Mouse (Mus musculus) gastrocnemius, postnatal 4 days (tissue): ENCODE results near the gene Tecpr1. TPM values are rescaled to one million over a fixed set of nuclear protein-coding genes. Genes with fewer than 3 reads are reported as not detected.

Source experiments
- DNase-seq, 2 experiments: peaks; one replicate each; pipeline ENCODE4 v3.0.0; 2021 to 2022; ENCODE audit warnings: low spot score in 2 of 2, mixed read lengths in 2 of 2
- long read RNA-seq, 2 experiments: library from polyadenylated mRNA; stranded (forward); transcript quantifications; one replicate each; pipeline ENCODE4 v2.0.0; 2021
- total RNA-seq, 2 experiments: library from RNA; stranded (reverse); gene quantifications; 2 replicates each; pipeline ENCODE4 v1.2.3; 2021

Tecpr1 gene
- total RNA-seq: 10 to 100 TPM; 27.5 to 28.6 TPM
- long read RNA-seq, experiment 1, full-length matches to known transcripts: 25 of 42 reads
- long read RNA-seq, experiment 1, partial matches to known transcripts: 8 of 42 reads
- long read RNA-seq, experiment 1, other reads (novel, unspliced or antisense): 9 of 42 reads
- long read RNA-seq, experiment 2, full-length matches to known transcripts: 38 of 55 reads
- long read RNA-seq, experiment 2, partial matches to known transcripts: 6 of 55 reads
- long read RNA-seq, experiment 2, other reads (novel, unspliced or antisense): 11 of 55 reads

DNA sequence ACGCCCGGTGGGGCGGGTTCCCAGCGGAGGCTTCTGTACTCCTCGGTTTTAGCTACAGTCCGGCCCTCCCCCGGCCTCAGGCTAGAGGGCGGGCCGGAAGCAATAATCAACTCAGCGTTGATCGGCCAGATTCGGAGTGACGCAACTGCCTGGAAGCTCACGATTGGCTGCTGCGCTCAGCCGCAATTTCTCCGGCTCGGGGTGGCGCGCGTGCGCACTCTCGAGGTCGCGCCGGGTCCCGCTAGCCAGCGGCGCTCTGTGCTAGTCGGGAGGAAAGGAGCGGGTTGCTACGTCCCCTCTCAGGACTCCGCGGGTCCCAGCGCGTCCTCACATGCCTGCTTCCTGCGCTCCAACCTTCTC lies at the start of gene Tecpr1:
Gene Tecpr1 (minus strand): TSS at position 113 of the 360 bp plus-strand sequence.
- DNase-seq: peak; percentile 92 to 95

DNA sequence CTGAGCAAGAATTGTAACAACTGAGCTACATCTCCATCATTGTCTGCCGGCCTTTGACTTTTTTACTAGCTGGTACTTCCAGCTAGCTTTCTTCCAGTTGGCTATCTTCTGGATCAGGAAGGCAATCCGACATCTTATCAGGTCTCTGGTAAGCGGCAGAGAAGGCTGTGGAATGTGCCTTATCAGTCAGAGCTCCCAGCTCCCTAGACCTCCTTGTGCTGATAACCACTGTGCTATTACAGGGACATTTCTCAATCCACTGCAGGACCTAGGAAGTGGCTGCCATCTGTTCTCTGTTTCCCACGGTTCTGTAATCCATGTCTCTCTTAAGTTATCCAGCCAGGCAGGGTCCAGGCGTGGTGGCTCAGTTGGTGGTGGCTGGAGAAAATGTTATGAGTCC lies 48.4 kb upstream of the Tecpr1 start:
- no peak for DNase-seq

DNA sequence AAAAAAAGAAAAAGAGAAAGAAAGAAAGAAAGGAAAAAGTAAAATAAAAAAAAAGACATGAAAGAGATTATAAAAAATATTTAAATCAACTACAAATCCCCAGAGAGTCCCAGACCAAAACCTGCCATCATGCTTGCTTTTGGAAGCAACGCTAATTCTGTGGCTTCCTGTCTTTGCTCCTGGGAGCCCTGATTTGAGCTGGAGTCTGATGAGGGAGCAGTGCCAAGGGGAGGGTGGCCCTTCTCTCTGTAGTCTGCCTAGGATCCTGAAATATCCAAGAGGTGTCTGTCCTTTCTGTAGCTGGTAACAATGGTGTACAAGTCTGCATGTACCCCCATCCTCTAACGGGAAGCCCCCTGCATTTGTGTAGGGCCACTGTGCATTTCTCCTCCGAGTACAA lies 47.7 kb upstream of the Tecpr1 start:
- DNase-seq: no peak

DNA sequence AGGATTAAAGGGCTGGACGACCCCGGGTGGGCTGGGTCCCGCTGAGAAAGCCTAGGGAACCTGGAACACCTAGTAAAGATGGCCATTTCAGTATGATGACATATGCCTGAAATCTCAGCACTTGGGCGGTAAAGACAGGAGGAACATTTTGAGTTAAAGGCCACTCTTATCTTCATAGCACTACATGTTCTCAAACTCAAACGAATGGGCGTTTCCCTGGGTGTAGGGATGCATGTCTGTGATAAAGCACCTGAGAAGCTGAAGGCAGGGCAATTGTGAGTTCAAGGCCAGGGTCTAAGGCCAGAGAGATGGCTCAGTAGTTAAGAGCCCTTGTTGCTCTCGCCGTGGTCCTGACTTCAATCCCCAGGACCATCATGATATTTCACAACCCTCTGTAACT lies 47.0 kb upstream of the Tecpr1 start:
- no peak for DNase-seq

DNA sequence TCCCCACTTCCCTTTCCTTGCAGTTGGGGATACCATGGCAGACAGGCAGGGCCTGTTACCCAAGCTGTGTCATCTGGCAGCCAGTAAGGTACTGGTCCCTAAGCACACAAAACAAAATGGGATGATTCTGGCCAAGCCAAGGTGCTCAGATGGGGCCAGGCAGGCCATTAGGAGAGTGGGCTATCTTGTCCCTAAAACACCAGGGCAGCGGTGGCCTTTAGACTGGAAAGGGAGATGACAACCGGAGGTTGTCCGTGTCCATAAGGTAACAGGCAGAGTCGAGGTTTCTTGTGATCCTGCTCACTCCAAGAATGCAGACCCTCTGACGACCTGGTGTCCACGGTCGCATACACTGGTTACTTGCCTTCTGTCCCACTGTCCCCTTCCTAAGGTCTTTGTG lies 46.5 kb upstream of the Tecpr1 start:
- no peak for DNase-seq

DNA sequence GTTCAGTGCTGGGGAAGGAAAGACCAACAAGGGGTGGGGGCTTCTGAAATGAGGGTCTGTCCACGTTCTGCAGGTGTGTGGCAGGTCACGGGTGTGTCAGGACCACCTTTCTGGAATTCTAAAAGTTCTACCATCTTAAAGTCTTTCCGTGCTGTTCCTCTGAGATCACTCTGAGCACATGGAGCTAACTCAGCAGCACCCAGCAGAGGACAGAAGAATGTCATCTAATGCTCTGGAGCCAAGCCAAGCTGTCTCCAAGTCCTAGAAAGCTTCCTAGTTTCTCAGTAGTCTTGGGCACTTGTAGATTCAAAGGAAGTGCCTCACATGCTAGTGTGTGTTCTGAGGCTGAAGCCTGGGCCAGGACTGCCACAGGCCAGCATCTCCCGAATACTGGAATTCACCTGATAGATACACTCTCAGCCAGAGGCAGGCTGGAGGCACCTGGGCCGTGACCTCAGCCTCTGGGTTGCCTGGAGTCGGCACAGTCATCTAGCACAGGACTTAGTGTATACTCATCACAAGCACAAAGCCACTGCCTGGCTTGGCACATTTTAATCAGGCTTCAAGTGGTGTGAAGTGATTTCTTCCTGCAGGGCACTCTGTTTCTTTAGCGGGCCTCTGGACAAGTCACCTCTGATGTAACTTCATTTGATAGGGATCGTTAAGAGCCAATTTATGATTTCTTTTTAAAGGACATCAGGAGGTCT lies 44.3 kb upstream of the Tecpr1 start:
- peak in 1 of 2 experiments; percentile 64 for DNase-seq

DNA sequence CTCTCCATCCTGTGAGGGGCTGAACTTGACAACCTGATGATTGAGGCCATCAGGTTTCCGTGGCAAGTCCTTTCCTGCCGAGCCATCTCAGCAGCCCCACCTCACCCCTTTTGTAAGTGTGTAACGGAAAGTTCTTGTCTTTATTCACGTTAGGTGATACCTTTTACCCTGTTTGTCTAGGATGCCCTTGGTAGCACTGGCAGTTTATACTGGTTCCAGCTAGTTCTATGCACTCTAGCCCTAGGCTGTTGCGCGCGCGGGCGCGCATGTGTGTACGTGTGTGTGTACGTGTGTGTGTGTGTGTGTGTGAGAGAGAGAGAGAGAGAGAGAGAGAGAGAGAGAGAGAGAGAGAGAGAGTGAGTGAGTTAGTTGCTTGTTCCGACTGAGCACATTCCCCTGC lies 40.1 kb upstream of the Tecpr1 start:
- no peak for DNase-seq

DNA sequence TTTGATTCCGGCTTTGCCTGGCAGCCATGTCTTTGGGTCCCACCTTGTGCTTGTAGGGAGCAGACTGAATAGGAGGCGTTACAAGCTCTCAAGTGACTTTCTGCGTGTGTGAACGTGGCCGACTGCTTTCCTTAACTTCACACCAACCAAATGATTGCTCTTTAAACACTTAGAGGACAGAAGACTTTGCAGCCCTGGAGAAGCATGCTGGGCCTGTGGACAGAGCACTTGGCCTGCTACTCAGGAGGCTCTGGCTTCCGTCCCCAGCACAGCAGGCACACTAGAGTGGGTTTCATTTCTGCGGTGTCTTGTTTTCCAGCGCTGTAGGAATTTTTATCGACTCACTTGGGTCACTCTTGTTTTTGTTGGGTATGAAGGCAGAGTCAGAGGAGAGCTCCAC lies 39.7 kb upstream of the Tecpr1 start:
- DNase-seq: no peak

DNA sequence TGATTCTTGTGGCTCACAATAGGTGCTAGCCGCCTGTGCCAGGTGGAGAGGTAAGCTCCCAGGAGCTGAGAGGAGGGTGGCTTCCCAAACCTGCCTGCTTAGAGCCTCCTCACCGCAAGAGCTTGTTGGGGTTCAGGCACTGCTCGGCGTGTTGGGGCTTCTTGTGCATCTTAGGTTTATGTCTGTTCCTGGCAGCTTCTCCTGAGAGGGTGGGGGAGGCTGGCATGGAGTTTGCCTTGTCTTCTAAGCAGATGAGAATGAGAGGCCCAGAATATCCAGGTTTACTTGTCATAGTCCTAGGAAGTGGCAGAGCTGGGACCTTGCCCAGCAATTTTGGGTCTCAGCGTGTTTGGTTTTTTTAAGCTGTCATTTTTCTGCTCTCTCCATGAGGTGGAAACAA lies 38.4 kb upstream of the Tecpr1 start:
- DNase-seq: no peak

DNA sequence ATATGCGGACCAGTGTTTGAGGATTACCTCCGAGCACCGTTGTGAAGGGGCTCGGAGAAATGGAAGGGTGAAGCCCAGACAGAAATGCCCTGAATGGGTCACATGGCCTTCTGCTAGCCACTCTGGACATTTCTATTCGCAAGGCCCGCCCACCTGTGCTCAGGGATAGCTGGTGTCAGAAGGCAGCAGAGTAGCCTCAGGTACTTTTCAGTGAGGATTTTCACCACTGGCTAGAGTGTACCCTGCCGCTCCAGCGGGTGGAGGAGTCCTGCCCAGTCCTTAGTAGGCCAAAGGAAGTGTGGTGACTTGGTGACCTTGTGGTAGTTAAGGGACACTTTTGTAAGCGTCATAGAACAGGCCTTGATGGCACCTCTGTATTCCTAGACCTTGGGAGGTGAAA lies 37.9 kb upstream of the Tecpr1 start:
- DNase-seq: no peak

DNA sequence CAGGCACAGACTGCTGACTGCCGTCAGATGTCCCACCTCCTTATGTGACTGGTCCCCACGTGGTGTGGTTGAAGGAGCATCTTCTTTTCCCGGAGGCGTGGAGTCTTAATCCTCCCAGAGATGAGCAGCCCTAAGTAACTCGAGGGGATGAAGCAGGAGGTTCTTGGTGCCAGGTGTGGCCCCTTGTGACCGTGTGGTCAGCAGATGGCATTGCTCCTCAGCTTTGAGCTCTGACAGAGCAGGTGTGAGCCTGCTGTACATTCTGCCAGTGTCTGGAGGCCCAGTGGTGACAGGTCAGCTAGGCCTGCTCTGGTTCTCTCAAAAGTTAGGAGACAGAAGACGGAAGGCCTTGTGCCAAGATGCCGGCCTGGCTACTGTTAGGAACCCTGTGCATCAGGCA lies 37.0 kb upstream of the Tecpr1 start:
- DNase-seq: no peak

DNA sequence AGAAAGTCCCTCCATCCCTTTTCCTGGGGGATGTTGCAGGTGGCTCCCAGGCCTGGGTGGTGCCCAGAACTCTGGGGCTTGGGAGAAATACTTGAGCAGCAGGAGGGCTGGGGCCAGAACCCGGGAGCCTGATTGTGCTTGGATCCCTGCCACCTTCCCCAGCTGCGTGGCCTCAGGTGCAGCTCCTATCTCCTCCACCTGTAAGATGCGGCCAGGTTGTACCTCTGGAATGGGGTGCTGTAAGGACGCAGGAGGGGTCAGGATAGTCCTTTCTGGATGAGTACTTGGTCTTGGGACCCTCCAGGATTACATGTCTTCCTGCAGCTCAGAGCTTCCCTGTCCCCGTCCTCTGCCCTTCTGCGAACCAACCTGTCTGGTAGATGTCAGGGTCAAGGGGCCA lies 35.8 kb upstream of the Tecpr1 start:
- DNase-seq: no peak

DNA sequence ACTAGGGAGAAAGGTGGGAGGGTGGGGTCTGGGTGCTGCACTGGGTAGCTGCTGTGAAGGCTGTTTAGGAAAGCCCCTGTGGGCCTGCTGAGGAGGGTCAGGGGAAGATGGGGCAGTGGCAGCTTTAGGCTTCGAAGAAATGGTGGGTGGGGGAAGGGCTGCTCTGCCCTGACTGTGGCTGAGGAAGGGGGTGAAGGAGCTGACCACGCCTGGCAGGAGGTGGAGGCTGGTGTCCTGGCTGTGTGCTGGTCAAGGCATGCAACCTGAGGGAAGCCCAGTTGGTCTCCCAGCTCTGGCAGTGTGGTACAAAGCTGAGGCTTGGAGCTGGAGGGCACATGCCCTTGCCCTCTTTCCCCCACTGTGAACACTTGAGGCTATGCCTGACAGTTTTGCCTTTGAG lies 35.3 kb upstream of the Tecpr1 start:
- no peak for DNase-seq

DNA sequence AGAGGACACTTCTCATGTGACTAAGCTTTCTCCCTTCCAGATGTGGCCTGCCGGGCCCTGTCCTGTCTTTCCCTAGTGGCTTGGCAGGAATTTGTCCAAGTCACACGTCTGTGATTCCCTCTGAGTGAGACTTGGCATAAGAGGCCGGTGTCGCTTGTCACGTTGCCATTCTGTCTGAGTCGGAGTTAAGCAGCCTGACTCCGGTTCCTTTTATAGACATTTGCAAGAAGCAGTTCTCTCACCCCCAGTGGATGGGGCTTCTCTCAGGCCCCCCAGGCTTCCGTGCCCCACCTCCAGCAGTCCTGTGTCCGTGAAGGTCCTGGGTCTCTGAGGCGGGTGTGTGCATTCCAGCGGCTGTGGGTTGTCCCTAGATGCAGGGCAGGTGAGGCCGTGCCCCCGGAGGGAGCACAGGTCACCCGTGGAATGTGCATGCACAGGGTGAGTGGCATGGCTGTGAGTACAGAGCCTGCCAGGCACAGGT lies 34.8 kb upstream of the Tecpr1 start:
- peak in 1 of 2 experiments; percentile 42 for DNase-seq

DNA sequence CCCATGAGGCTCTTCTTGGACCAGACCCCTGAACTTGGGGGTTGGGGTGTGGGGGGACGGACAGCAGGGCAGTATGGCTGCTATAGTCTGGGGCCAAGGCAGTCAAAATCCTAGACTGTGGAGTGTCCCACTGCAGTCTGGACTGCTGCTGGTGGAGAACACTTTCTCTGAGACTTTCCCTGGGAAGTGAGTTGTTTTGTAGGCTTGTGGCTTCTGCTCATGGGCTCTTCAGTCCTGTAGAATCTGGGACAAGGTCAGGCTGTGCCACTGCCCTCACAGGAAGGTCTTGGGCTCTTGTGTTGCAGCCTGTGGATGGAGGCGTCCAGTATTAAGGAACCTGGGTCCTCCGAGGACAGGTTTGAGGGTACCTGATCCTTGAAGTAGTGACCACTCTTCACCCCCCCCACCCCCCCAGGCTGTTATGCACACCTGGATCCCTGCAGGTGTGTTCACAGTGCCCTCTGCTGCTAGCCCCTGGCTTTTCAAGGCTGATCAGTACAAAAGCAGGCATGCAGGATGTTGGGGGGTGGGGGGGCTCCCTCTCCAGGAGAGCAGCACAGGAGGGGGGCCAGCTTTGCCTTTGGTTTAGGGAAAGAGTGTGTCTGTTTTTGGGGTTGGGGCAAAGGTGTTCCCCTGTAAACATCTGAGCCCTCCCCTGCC lies 34.2 kb upstream of the Tecpr1 start:
- DNase-seq: no peak

DNA sequence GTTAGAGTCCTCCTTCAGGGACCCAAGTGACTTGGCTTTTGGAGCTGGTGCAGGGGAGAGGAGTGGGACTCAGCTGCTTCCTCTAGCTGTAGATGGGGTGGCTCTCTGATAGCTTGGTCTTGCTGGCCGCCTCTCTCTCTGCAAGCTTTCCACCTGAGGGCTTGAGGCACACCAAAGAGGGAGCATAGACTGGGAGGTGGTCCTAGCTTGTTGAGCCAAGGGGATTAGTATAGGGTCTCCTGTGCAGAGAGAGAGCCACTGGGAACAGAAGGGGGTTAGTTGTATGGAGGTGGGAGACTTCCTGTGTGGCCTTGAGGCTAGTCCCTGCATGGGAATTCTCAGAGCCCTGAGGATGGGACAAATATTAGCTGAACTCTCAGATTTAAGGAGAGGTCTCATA lies 33.5 kb upstream of the Tecpr1 start:
- DNase-seq: no peak

DNA sequence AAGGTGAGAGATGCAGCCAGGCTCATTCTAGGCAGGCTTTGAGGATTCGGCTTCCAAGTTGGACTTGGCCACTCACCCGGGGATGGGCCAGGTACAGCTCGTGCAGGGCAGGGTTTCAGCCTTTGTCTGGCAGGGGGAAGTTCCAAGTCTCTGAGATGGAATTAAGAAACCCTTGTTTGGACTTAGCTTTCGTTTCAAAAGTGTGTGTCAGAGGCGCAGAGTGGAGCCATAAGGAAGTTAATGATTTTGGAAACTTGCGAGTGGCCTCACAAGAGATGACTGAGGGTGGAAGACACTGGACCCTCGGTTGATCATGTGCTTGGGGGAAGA lies 33.1 kb upstream of the Tecpr1 start:
- no peak for DNase-seq

DNA sequence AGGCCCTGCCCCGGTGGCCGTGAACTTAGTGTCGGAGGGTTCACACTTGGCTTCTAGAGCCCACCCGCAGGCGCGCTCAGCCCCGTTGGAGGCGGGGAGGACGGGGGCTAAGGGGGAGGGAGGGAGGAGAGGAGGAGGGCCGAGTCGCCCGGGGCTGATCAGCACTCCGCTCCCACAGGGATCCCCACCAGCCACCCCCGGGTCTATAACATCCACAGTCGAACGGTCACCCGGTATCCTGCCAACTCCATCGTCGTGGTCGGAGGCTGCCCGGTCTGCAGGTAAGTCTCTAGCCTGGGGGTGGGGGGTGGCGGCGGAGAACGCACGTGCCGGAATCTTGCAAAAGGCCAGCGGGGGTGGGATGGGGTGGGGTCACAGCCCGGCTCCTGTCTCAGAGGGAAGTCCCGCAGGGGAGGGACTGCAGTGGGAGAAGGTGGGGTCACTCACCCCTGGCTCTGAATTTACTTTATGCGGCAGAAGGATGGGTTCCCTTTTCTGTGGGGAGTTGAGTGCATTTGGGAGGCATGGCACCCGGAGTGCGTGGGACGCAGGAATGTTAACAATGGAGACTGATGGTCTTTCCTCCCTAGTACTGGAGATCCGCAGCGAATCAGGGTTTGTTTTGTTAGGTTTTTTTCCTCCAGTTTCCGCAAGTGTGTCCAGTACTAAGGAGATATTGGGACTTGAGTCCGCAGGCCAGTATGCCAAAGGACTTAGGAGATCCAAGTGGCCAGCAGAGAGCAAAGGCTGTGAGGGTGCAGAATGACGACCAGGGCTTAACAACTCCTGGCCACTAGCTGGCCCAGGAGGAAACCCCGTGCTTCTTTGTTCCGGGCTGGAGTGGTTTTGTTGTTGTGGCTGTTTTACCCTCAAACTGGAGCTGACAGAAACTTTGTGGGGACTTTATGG lies 32.5 kb upstream of the Tecpr1 start:
- DNase-seq: peak; percentile 52 to 61

DNA sequence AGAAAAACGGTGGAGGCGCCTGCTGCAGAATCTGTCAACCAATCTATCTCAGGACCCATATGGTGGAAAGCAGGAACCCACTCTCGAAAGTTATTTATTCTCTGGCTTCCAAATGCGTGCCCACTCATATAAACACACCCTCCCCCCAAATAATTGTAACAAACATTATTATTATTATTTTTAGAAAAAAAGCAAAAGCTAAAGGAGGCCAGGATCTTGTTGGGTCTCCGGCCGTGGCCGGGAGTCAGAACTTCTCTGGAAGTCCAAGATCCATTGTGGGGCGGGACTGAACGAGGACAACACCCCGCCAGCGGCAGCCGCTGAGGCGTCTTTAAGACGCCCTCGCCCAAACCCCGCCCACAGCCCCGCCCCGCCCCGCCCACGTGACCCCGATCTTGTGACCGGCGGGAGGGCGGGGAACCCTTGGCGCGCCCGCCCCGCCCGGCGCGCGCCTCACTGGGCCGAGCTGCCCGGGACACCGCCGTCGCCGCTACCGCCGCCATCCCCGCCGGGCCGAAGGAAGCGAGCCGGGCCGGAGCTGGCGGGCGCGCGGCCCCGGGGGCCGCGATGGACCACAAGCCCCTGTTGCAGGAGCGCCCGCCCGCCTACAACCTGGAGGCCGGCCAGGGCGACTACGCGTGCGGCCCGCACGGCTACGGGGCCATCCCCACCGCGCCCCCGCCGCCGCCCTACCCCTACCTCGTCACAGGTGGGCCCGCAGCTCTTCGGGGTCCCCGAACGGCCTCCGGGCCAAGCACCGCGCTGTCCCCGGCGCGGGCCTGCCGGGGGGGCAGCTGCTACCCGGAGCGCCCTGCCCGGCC lies 31.6 kb upstream of the Tecpr1 start:
- peak; percentile 79 to 83 for DNase-seq

DNA sequence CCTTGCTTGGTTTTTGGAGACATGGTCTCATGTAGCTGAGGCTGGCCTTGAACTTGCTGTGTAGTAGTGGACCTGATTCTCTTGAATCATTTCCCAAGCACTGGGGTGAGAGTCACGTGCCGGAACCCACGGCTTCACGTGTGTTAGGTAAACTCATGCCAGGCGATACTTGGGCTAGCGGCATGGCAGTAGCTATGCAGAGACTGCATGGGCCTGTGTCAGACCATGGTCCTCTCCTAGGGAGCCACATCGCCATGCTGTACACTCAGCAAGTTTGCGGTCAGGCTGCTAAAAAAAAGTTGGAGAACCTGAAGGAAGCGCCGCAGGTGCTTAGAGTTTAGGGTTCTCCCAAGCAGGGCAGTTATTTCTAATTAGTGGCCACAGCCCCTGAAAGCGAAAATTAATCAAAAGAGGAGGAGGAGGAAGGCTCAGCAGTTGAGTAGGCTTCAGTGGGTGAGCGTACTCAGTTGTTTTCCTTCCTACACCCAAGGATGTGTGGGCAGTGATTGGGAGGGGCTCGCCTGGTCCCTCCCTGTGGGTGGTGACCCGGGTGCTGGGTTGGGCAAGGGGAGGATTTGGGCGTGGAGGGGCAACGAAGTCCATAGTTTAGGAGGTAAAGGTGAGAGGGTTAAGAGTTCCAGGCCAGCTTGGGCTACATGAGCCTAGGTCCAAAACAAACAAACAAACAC lies 30.9 kb upstream of the Tecpr1 start:
- peak in 1 of 2 experiments; percentile 29 for DNase-seq
